Mouse (Mus musculus) frontal cortex, postnatal 10 days (tissue): ENCODE measurements at regions not wholly inside any gene's neighbourhood (a gene's known extent, or its start where the extent isn't known, plus 50 kb on each side); places are given as distances from the start of the nearest gene placed in this dataset.
A peak's percentile ranks its signal among the peaks of the same experiment; 100 is the strongest.

Experiments
- DNase-seq, 2 experiments: peaks; one replicate each; pipeline ENCODE4 v3.0.0; 2022; ENCODE audit warnings: low spot score in 2 of 2, mixed read lengths in 1 of 2

DNA sequence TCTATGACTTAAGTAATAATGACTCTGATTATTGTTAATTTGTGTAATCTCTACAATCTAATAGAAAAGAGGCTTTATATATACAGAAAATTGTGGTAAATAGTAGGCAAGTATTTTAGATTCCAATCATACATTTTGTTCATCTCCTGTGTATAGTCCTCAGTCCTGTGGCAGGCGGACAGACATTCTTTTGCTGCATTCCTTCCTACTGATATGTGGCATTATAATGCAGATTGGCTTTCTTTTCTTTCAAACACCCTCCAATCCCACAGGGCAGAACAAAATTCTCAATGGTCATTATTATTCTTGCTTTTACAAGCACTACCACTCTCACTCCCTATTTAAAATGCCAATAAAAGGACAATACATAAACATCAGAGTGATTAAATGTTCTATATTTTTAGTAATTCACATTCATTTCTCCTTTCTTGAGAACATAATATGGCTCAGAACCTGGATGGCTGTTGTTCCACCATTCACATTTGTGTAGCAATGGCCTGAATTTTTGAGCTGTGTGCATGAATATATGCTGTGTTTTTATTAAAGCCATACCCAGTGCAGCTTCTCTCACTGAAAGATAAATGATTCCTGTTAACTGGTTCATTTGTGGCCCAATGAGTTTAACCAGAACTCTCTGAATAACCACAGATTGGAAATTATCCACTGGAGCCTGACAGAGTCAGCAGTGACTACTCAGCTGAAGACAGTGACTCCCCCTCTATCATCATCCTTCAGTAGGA, 194.6 kb downstream of the Gm43517 start:
- no peak for DNase-seq

DNA sequence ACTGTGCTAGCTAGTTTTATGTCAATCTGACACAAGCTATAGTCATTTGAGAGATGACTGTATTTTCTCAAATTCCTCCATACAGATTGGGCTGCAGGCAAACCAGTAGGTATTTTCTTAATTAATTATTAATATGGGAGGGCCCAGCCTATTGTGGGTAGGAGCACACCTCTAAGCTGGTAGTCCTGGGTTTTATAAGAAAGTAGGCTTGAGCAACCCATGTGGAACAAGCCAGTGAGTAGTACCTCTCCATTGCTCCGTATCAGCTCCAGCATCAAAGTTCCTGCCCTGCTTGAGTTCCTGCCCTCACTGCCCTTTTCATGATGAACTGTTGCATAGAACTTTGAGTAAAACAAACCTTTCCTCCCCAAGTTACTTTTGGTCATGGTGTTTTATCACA, 198.9 kb downstream of the Gm43517 start:
- DNase-seq: no peak

- no peak for DNase-seq
Measured at GRCm38 (mm10) chr12:49622264-49622663, 237.3 kb downstream of the Gm43517 start.

GRCm38 (mm10) chr12:49627222-49627621, 242.2 kb downstream of the Gm43517 start:
- no peak for DNase-seq

DNA sequence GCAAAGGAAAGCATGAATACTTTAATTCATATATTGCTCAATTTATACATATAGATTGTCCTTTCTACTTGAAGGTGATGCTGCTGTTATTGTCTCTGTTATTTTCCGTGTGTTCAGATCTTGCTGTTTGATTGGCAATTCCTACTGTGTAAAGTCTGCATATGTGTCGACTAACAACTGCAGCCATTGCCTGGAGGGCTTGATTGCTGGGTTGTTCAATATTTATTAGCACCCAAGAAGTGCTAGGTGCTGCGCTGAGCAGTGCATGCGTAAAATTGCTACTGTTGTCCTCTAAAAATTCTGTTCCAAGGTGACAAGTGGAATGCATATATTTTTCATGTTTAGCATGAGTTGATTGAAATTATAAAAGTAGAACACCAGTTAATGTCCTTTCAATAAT, 243.0 kb downstream of the Gm43517 start:
- no peak for DNase-seq

DNA sequence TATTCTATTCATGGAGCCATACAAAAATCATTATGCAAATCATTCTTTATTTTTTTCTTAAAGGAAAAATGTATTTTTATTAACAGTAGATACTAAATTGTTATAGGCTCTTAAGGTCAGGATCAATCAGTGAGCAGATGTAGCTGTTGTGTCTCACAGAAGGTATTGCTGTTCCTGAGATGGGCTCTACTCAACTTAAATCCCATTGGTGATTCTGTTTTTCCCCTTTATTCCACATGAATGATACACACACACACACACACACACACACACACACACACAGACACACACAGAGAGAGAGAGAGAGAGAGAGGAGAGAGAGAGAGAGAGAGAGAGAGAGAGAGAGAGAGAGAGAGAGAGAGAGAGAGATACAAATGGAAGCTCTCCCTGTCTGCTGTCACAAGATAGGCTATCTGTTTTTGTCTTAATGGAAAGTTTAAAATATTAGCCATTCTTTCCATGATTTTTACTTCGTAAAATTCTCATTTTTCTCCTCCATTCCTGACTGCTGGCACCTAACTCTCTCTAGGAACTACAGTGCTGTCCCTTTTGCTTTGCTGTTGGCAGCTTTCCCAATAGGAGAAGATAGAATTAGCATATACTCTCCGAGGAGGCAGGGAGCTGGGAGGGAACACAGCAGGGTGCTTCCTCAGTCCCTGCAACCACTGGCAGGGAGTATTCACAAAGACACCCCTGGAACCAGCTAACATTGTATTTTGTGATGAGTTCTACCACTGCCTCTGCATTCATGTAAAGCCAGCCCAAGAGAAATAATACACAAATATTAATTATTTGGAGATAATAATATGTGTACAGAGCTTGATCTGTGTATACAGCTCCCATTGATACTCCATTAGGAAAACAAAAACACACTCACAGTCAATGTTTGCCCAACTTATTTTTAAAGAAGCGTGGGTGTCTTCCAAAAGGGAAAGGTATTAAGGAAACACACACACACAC, 264.4 kb downstream of the Gm43517 start:
- DNase-seq: peak; percentile 10 to 15
